Mouse (Mus musculus): ENCODE data around the gene Slc6a14. TPM values are rescaled to one million over a fixed set of nuclear protein-coding genes. Genes with fewer than 3 reads are reported as not detected.

The Slc6a14 gene
- not detected for total RNA-seq (2021)
- long read RNA-seq, experiment 1, result 0 reads
- long read RNA-seq, experiment 2, result 0 reads

GRCm38 (mm10) chrX:21714829-21715228, at the start of gene Slc6a14:
TSS of gene Slc6a14 (plus strand) at chrX:21714896.
- no peak for DNase-seq (ENCODE audit: low spot score in 2 of 2)

GRCm38 (mm10) chrX:21670896-21671295, 43.8 kb upstream of the Slc6a14 start:
- no peak for DNase-seq (ENCODE audit: low spot score in 2 of 2)

GRCm38 (mm10) chrX:21695220-21695619, 19.5 kb upstream of the Slc6a14 start:
- no peak for DNase-seq (ENCODE audit: low spot score in 2 of 2)

GRCm38 (mm10) chrX:21695687-21696086, 19.0 kb upstream of the Slc6a14 start:
- no peak for DNase-seq (ENCODE audit: low spot score in 2 of 2)

- DNase-seq (ENCODE audit: low spot score in 2 of 2), result no peak
Observed at GRCm38 (mm10) chrX:21701646-21702045, 13.1 kb upstream of the Slc6a14 start.

GRCm38 (mm10) chrX:21704470-21704869, 10.2 kb upstream of the Slc6a14 start:
- no peak for DNase-seq (ENCODE audit: low spot score in 2 of 2)

GRCm38 (mm10) chrX:21715293-21715692, 597 bp downstream of the Slc6a14 start:
- no peak for DNase-seq (ENCODE audit: low spot score in 2 of 2)

- no peak for DNase-seq (ENCODE audit: low spot score in 2 of 2)
Observed at GRCm38 (mm10) chrX:21716885-21717284, 2.2 kb downstream of the Slc6a14 start.

- DNase-seq (ENCODE audit: low spot score in 2 of 2), result no peak
Observed at GRCm38 (mm10) chrX:21744997-21745396, 30.3 kb downstream of the Slc6a14 start, which contains the start of gene Gm28269. TSS of gene Gm28269 (minus strand) at chrX:21745097.

Other genes starting within 250 kb of the Slc6a14 start
- gene Agtr2, start 230.4 kb upstream of the Slc6a14 start, total RNA-seq (2021), result under 1 TPM; 0.49 to 0.53 TPM
- gene Gm28269, start 30.2 kb downstream of the Slc6a14 start, total RNA-seq (2021), result not detected

Data from left cerebral cortex, adult 18-20 months (tissue).